Mouse (Mus musculus) left cerebral cortex, adult 11 months (tissue): ENCODE results near the gene Tgfbr2.
"Not testable (repeated sequence)": the region's sequence is repeated elsewhere in the genome, so short reads cannot be mapped to it uniquely, and the experiment has no call there.

ENCODE experiments used
- DNase-seq: peaks from one replicate; pipeline ENCODE4 v3.0.0; 2022; ENCODE audit warnings: low spot score

Tgfbr2 gene

GRCm38 (mm10) chr9:116071561-116071960 lies 103.6 kb downstream of the Tgfbr2 start:
- DNase-seq = not testable (repeated sequence)

GRCm38 (mm10) chr9:116064774-116065173 lies 110.4 kb downstream of the Tgfbr2 start:
- DNase-seq = no peak

GRCm38 (mm10) chr9:116060691-116061090 lies 114.5 kb downstream of the Tgfbr2 start:
- DNase-seq = no peak

DNA sequence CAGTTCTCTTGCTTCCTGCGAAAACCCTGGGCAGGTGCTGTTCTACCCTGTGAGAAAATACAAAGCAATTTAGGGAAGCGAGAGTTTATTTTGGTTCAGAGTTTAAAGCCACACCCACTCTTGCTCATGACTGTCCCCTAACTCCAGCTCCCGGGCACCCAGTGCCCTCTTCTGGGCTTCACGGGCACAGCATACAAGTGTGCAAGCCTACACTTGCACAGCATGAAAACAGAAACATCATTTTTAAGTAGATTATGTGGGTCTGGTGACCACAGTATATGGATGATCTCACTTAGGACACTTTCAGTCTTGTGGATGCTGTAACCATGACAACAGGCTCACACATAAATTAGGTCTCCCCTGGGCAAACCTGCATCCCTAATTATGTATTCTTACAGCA lies 116.0 kb downstream of the Tgfbr2 start:
- no peak for DNase-seq

DNA sequence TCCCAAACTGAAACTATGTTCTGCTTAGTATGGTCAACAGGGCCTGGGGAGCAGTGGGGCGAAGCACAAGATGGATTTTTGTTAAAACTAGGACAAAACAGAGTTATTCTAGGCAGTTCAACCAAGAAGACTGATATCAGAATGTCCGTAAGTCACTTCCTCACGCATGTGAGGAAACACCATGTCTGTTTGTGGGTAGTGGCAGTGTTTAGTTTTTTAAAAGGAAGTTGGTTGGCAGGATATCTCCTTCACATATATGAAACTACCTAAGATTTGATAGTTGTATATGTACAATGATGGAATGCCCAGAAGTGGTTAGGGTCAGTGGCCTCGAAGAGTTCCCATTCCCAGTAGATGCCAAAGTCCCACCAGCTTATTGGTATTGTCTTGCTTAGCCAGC lies 116.7 kb downstream of the Tgfbr2 start:
- no peak for DNase-seq

GRCm38 (mm10) chr9:116053976-116054375 lies 121.2 kb downstream of the Tgfbr2 start:
- DNase-seq = no peak

DNA sequence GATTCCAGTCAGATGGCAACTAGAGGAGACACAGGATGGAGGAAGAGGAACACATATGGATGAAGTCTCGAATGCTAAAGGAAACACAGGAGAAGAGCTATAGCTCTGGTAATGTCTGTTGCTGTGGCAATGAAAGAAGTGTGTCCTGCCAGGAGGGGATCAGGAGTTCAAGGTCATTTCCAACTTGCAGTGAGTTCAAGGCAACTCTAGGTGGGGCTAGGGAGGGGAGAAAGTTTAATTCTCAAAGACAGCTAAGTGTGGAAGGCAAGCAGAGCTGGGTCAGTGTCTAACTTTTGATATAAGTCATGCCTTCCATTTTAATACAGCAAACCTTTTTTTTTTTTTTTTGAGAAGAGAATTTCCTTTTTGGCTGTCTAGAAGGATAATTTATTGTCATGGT lies 125.2 kb downstream of the Tgfbr2 start:
- DNase-seq = no peak

DNA sequence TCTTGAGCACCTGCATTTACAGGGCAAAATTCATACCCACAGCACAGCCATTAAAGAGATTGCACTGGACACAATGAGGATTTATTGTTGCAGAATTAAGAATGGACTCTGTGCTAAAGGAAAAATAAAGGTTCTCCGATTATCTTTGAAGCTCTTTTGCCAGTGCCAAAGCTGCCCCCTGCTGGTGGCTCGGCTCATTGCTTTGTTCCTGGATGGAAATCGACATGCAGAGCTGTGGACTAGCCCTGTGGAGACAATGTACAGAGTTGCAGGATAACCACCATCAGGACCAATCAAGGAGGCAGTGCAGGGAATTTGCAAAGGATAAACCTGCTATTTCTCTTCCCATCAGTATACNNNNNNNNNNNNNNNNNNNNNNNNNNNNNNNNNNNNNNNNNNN lies 133.4 kb downstream of the Tgfbr2 start:
- DNase-seq = peak; percentile 77

- no peak for DNase-seq
These were observed 133.8 kb downstream of the Tgfbr2 start for GRCm38 (mm10) chr9:116041369-116041768.

- not testable (repeated sequence) for DNase-seq
These were observed 134.3 kb downstream of the Tgfbr2 start for GRCm38 (mm10) chr9:116040852-116041251.

DNA sequence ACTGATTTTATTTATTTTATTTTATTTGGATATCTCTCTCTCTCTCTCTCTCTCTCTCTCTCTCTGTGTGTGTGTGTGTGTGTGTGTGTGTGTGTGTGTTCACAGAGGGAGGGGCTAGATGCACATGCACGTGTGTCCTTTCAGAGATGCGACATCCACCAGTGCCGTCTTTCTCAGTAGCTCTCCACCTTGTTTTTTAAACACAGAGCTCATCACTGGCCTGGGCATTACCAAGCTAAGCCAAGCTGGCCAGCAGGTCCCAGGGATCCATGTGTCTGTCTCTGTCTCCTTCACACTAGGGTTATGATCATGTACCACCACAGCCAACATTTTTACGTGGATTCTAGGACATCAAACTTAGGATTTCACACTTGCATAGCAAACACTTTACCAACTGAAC lies 135.2 kb downstream of the Tgfbr2 start:
- DNase-seq = no peak

DNA sequence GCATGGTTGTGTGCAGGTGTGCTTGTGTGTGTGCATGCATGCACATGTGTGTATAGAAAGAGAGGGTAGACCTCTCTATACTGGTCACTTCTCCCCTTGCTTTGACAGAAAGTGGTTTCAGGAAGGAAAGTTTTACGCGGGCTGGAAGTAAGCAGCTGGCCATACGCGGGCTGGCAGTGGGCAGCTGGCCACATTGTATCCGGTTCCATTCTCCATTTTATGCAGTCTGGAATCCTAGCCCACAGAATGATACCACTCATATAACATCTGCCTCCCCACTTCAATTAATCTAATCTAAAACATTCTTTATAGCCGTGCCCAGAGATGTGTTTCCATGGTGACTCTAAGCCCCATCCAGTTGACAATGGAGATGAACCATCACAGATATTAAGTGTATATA lies 136.9 kb downstream of the Tgfbr2 start:
- DNase-seq = no peak
